Mouse (Mus musculus) induced T-regulatory cell, adult 2 months (primary cell): ENCODE results near the gene Gabrg3.

ENCODE experiments used
- DNase-seq: peaks from one replicate; pipeline ENCODE4 v3.0.0-alpha.2; 2012; ENCODE audit warnings: low read depth

Gabrg3 gene

GRCm38 (mm10) chr7:57386517-57387340 is at the start of gene Gabrg3:
Gene Gabrg3 (minus strand): TSS chr7:57387188.
- DNase-seq = no peak

- DNase-seq = no peak
Measured at GRCm38 (mm10) chr7:57422675-57423074, 35.7 kb upstream of the Gabrg3 start.

- DNase-seq = no peak
Measured at GRCm38 (mm10) chr7:57421044-57421443, 34.1 kb upstream of the Gabrg3 start.

GRCm38 (mm10) chr7:57419392-57419791 is 32.4 kb upstream of the Gabrg3 start, which contains the start of gene Gabrb3:
Gene Gabrb3 (plus strand): TSS chr7:57419692.
- no peak for DNase-seq

GRCm38 (mm10) chr7:57412896-57413295 is 25.9 kb upstream of the Gabrg3 start:
- no peak for DNase-seq

- DNase-seq = no peak
Measured at GRCm38 (mm10) chr7:57411163-57411562, 24.2 kb upstream of the Gabrg3 start.

- no peak for DNase-seq
Measured at GRCm38 (mm10) chr7:57393551-57393950, 6.6 kb upstream of the Gabrg3 start.

- DNase-seq = no peak
Measured at GRCm38 (mm10) chr7:57390046-57390445, 3.1 kb upstream of the Gabrg3 start.

- no peak for DNase-seq
Measured at GRCm38 (mm10) chr7:57387341-57387654, 310 bp upstream of the Gabrg3 start.

GRCm38 (mm10) chr7:57384112-57384511 is 2.9 kb downstream of the Gabrg3 start:
- no peak for DNase-seq

GRCm38 (mm10) chr7:57366013-57366390 is 21.0 kb downstream of the Gabrg3 start:
- no peak for DNase-seq

- DNase-seq = no peak
Measured at GRCm38 (mm10) chr7:57365134-57366012, 21.6 kb downstream of the Gabrg3 start.

GRCm38 (mm10) chr7:57363812-57364211 is 23.2 kb downstream of the Gabrg3 start:
- DNase-seq = no peak

GRCm38 (mm10) chr7:57357871-57358540 is 29.0 kb downstream of the Gabrg3 start:
- DNase-seq = no peak

GRCm38 (mm10) chr7:57356565-57357301 is 30.3 kb downstream of the Gabrg3 start:
- DNase-seq = no peak

- no peak for DNase-seq
Measured at GRCm38 (mm10) chr7:57348774-57349173, 38.2 kb downstream of the Gabrg3 start.

- DNase-seq = no peak
Measured at GRCm38 (mm10) chr7:57341910-57342309, 45.1 kb downstream of the Gabrg3 start.

GRCm38 (mm10) chr7:57331211-57331610 is 55.8 kb downstream of the Gabrg3 start:
- DNase-seq = no peak

- DNase-seq = no peak
Measured at GRCm38 (mm10) chr7:57330240-57330639, 56.7 kb downstream of the Gabrg3 start.

GRCm38 (mm10) chr7:57324473-57324872 is 62.5 kb downstream of the Gabrg3 start:
- no peak for DNase-seq

- no peak for DNase-seq
Measured at GRCm38 (mm10) chr7:57322086-57322485, 64.9 kb downstream of the Gabrg3 start.

- DNase-seq = no peak
Measured at GRCm38 (mm10) chr7:57314971-57315370, 72.0 kb downstream of the Gabrg3 start.
